ENCODE assay signal across 8 mouse cellular contexts in the genomic region with DNA sequence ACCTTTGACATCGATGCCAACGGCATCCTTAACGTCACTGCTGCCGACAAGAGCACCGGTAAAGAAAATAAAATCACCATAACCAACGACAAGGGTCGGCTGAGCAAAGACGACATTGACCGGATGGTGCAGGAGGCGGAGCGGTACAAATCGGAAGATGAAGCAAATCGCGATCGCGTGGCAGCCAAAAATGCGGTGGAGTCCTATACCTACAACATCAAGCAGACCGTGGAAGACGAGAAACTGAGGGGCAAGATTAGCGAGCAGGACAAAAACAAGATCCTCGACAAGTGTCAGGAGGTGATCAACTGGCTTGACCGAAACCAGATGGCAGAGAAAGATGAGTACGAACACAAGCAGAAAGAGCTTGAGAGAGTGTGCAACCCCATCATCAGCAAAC. TPM values are rescaled to one million over a fixed set of nuclear protein-coding genes. Genes with fewer than 3 reads are reported as not detected.
DNase-seq lines count a peak whose midpoint lies in the region; ATAC-seq lines count a peak whose summit lies in the region.

No protein-coding gene starts in this region.

- peak; percentile 8 for DNase-seq in adrenal gland, postnatal 10 days
- no peak for DNase-seq in adrenal gland, adult 18-20 months (ENCODE audit: low spot score in 2 of 2)
- DNase-seq in spleen, adult 12 weeks (ENCODE audit: low spot score), result peak; percentile 3
- DNase-seq in spleen, postnatal 14 days (ENCODE audit: low spot score in 2 of 2), result no peak
- DNase-seq in mesoderm, embryonic 11.5 days (ENCODE audit: low read depth, low spot score), result peak; percentile 27
- DNase-seq in left cerebral cortex, adult 8-10 months (ENCODE audit: low spot score in 2 of 2), result no peak

- H3K4me2 ChIP-seq in hindbrain, embryonic 13.5 days, result peak overlapping the region; percentile 79

- H3K4me1 ChIP-seq in hindbrain, embryonic 13.5 days (replicated peaks), result peaks cover 26% of the 10 kb centered on the region

- no peak overlapping the region for H3K9ac ChIP-seq in hindbrain, embryonic 13.5 days

- H3K9me3 ChIP-seq in hindbrain, embryonic 13.5 days, result no peaks in the 10 kb centered on the region

- WGBS in hindbrain, embryonic 13.5 days, result 3% methylated on average over 23 of the region's 23 CpGs

- H3K27ac ChIP-seq in hindbrain, embryonic 13.5 days, result no peak overlapping the region

- no peaks in the 10 kb centered on the region for H3K36me3 ChIP-seq in hindbrain, embryonic 13.5 days

- peaks cover 60% of the 10 kb centered on the region for H3K27me3 ChIP-seq in hindbrain, embryonic 13.5 days

- peak overlapping the region; percentile 68 for H3K4me3 ChIP-seq in hindbrain, embryonic 13.5 days

- ATAC-seq in hindbrain, embryonic 13.5 days (ENCODE audit: low FRiP score), result no peak
- ATAC-seq in inflammation-experienced regulatory T-cells, adult 6 months, result no peak

RNA-seq across cellular contexts. Expression of a gene that starts 2.0 kb away (rescaled TPM):
- 10 to 100 TPM; 16.7 to 18.6 TPM for total RNA-seq in adrenal gland, postnatal 10 days (2021)
- total RNA-seq in adrenal gland, adult 18-20 months (2021), result 10 to 100 TPM; 18.9 to 20.6 TPM
- polyA plus RNA-seq in hindbrain, embryonic 13.5 days (2015; fragmentation: Nextera tagmentation; extraction: Ambion mirVana), result 7.1 and 8.3 TPM in 2 replicates
- 10 to 100 TPM; 52.3 to 62.4 (median 61.0) TPM for total RNA-seq in left cerebral cortex, adult 8-10 months (2022)
- 1 to 10 TPM; 2.6 to 5.7 (median 3.4) TPM for polyA plus RNA-seq in inflammation-experienced regulatory T-cells, adult 6 months (2017; shearing (Covaris generic))

RNA-seq across cellular contexts. Expression of a gene that starts 11.4 kb away (rescaled TPM):
- under 1 TPM in 1 of 2 experiments, not detected in 1; 0.45 TPM for total RNA-seq in adrenal gland, postnatal 10 days (2021)
- under 1 TPM; 0.27 to 0.32 TPM for total RNA-seq in adrenal gland, adult 18-20 months (2021)
- 0.84 and 2.2 TPM in 2 replicates for polyA plus RNA-seq in hindbrain, embryonic 13.5 days (2015; fragmentation: Nextera tagmentation; extraction: Ambion mirVana)
- 1 to 10 TPM in 3 of 4 experiments, under 1 TPM in 1; 0.74 to 2.7 (median 1.8) TPM for total RNA-seq in left cerebral cortex, adult 8-10 months (2022)
- polyA plus RNA-seq in inflammation-experienced regulatory T-cells, adult 6 months (2017; shearing (Covaris generic)), result not detected

RNA-seq across cellular contexts. Expression of a gene that starts 35.9 kb away (rescaled TPM):
- 1 to 10 TPM; 5.7 to 7.2 TPM for total RNA-seq in adrenal gland, postnatal 10 days (2021)
- total RNA-seq in adrenal gland, adult 18-20 months (2021), result 1 to 10 TPM; 4.1 to 4.7 TPM
- 4.3 and 4.4 TPM in 2 replicates for polyA plus RNA-seq in hindbrain, embryonic 13.5 days (2015; fragmentation: Nextera tagmentation; extraction: Ambion mirVana)
- total RNA-seq in left cerebral cortex, adult 8-10 months (2022), result 1 to 10 TPM; 5.4 to 6.0 (median 5.6) TPM
- polyA plus RNA-seq in inflammation-experienced regulatory T-cells, adult 6 months (2017; shearing (Covaris generic)), result 10 to 100 TPM; 20.2 to 26.2 (median 25.2) TPM

RNA-seq across cellular contexts. Expression of a gene that starts 36.6 kb away (rescaled TPM):
- 10 to 100 TPM in 1 of 2 experiments, 1 to 10 TPM in 1; 8.7 to 15.9 TPM for total RNA-seq in adrenal gland, postnatal 10 days (2021)
- 1 to 10 TPM; 5.9 to 6.1 TPM for total RNA-seq in adrenal gland, adult 18-20 months (2021)
- 14.9 and 16.0 TPM in 2 replicates for polyA plus RNA-seq in hindbrain, embryonic 13.5 days (2015; fragmentation: Nextera tagmentation; extraction: Ambion mirVana)
- 10 to 100 TPM; 19.0 to 22.6 (median 20.8) TPM for total RNA-seq in left cerebral cortex, adult 8-10 months (2022)
- 10 to 100 TPM in 2 of 3 experiments, 1 to 10 TPM in 1; 7.2 to 17.0 (median 16.5) TPM for polyA plus RNA-seq in inflammation-experienced regulatory T-cells, adult 6 months (2017; shearing (Covaris generic))

Comparison
In these comparisons a context has a peak if more than half of its experiments do, and no peak if none do; other contexts are left out.
1. DNase-seq: peak in adrenal gland, postnatal 10 days (single experiment), spleen, adult 12 weeks (single experiment) and mesoderm, embryonic 11.5 days (single experiment); none in adrenal gland, adult 18-20 months (0 of 2), spleen, postnatal 14 days (0 of 2) and left cerebral cortex, adult 8-10 months (0 of 2).